In the genomic region with DNA sequence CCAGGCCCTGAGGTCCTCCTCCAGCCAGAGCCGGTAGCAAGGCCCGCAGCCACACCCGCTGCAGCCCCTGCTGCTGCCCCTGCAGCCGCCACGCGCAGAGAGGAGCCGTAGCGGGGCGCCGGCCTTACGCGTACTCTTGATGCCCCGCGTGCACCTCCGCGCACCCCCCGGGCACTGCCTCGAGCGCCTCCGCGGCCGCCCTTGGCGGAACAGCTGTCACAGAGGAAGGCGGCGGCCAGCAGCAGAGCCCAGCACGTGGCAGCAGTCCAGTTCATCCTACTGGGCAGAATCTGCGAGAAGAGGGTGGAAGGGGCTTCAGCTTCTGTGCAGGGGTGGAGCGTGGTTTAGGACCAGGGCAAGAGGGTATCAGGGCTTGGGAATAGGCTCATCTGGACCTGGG, we compare ENCODE assay signal across 8 mouse cellular contexts. TPM values are rescaled to one million over a fixed set of nuclear protein-coding genes. Genes with fewer than 3 reads are reported as not detected.
DNase-seq lines count a peak whose midpoint lies in the region; ATAC-seq lines count a peak whose summit lies in the region.

No protein-coding gene starts in this region.

- ATAC-seq in kidney, embryonic 14.5 days (ENCODE audit: low FRiP score, low TSS enrichment): no peak
- no peak for ATAC-seq in liver, embryonic 12.5 days
- no peak for ATAC-seq in activated CD4-positive, CD25-positive, alpha-beta regulatory T cell, adult 4 months

- no peak for DNase-seq in kidney, adult 18-20 months
- DNase-seq in adrenal gland, postnatal 10 days: peak; percentile 51
- DNase-seq in embryonic facial prominence, embryonic 10.5 days (ENCODE audit: low spot score): peak; percentile 49
- DNase-seq in heart, postnatal 14 days: peak; percentile 16 to 23
- DNase-seq in right cerebral cortex, postnatal 25 days: peak; percentile 69

- H3K36me3 ChIP-seq in kidney, embryonic 14.5 days (ENCODE audit: control insufficient read depth, insufficient read depth, low read length): no peaks in the 10 kb centered on the region; the same call in 1 of the 2 replicates
- no peaks in the 10 kb centered on the region for H3K36me3 ChIP-seq in embryonic facial prominence, embryonic 10.5 days (replicated peaks)
- H3K36me3 ChIP-seq in liver, embryonic 12.5 days: no peaks in the 10 kb centered on the region; the same call in none of the 2 replicates

- H3K27ac ChIP-seq in kidney, embryonic 14.5 days (ENCODE audit: low read depth, low read length): no peak overlapping the region
- H3K27ac ChIP-seq in embryonic facial prominence, embryonic 10.5 days (replicated peaks): no peak overlapping the region; the same call in 1 of the 2 replicates
- no peak overlapping the region for H3K27ac ChIP-seq in liver, embryonic 12.5 days

- peaks cover 21% of the 10 kb centered on the region for H3K27me3 ChIP-seq in kidney, embryonic 14.5 days (ENCODE audit: control insufficient read depth, insufficient read depth, low read length)
- H3K27me3 ChIP-seq in embryonic facial prominence, embryonic 10.5 days (replicated peaks; ENCODE audit: low read depth, poor library complexity, severe bottlenecking): peaks cover 62% of the 10 kb centered on the region
- peaks cover 58% of the 10 kb centered on the region for H3K27me3 ChIP-seq in liver, embryonic 12.5 days (replicated peaks)

- H3K4me2 ChIP-seq in kidney, embryonic 14.5 days (replicated peaks; ENCODE audit: low read depth, low read length): peak overlapping the region; percentile 48
- H3K4me2 ChIP-seq in liver, embryonic 12.5 days: 0 out of 2 replicates have a peak overlapping the region, but pooled peaks have one; percentile 19

- WGBS in kidney, embryonic 14.5 days: 2% methylated on average over 28 of the region's 28 CpGs
- WGBS in embryonic facial prominence, embryonic 10.5 days: 6% methylated on average over 28 of the region's 28 CpGs
- 15% methylated on average over 28 of the region's 28 CpGs for WGBS in liver, embryonic 12.5 days (ENCODE audit: insufficient replicate concordance)

- H3K4me1 ChIP-seq in kidney, embryonic 14.5 days (ENCODE audit: control insufficient read depth, insufficient read depth, low read length): peaks cover 11% of the 10 kb centered on the region; the same call in 1 of the 2 replicates
- H3K4me1 ChIP-seq in embryonic facial prominence, embryonic 10.5 days: peaks cover 19% of the 10 kb centered on the region
- no peaks in the 10 kb centered on the region for H3K4me1 ChIP-seq in liver, embryonic 12.5 days

- intact Hi-C loops in heart, postnatal 14 days (cut with DNase I): no loop called here

- peak overlapping the region; percentile 34; the same call in 1 of the 2 replicates for H3K9ac ChIP-seq in kidney, embryonic 14.5 days (ENCODE audit: low read depth, low read length)
- H3K9ac ChIP-seq in liver, embryonic 12.5 days: no peak overlapping the region

- H3K4me3 ChIP-seq in kidney, embryonic 14.5 days (ENCODE audit: low read length): peak overlapping the region; percentile 29
- peak overlapping the region; percentile 53 for H3K4me3 ChIP-seq in embryonic facial prominence, embryonic 10.5 days
- no peak overlapping the region for H3K4me3 ChIP-seq in liver, embryonic 12.5 days

- no peaks in the 10 kb centered on the region for H3K9me3 ChIP-seq in kidney, embryonic 14.5 days (ENCODE audit: control insufficient read depth, low read length)
- H3K9me3 ChIP-seq in embryonic facial prominence, embryonic 10.5 days: no peaks in the 10 kb centered on the region
- no peaks in the 10 kb centered on the region for H3K9me3 ChIP-seq in liver, embryonic 12.5 days (replicated peaks)

RNA-seq across cellular contexts. Expression of a gene that starts 1.3 kb away (rescaled TPM):
- 0.13 and 0.14 TPM in 2 replicates for polyA plus RNA-seq in kidney, embryonic 14.5 days (2014; fragmentation: Nextera tagmentation; extraction: Ambion mirVana)
- total RNA-seq in adrenal gland, postnatal 10 days (2021): 1 to 10 TPM; 1.7 to 2.0 TPM
- 0.15 and 0.67 TPM in 2 replicates for polyA plus RNA-seq in embryonic facial prominence, embryonic 10.5 days (2016; fragmentation: Nextera tagmentation; extraction: Ambion mirVana)
- under 1 TPM; 0.32 to 0.41 TPM for total RNA-seq in heart, postnatal 14 days (2021)
- polyA plus RNA-seq in liver, embryonic 12.5 days (2016; fragmentation: Nextera tagmentation; extraction: Ambion mirVana): 0.04 TPM in 1 of 2 replicates, not detected in the other
- polyA plus RNA-seq in activated CD4-positive, CD25-positive, alpha-beta regulatory T cell, adult 4 months (2017; shearing (Covaris generic)): not detected

RNA-seq across cellular contexts. Expression of a gene that starts 11.2 kb away (rescaled TPM):
- not detected in 2 replicates for polyA plus RNA-seq in kidney, embryonic 14.5 days (2014; fragmentation: Nextera tagmentation; extraction: Ambion mirVana)
- total RNA-seq in adrenal gland, postnatal 10 days (2021): not detected
- polyA plus RNA-seq in embryonic facial prominence, embryonic 10.5 days (2016; fragmentation: Nextera tagmentation; extraction: Ambion mirVana): not detected in 2 replicates
- total RNA-seq in heart, postnatal 14 days (2021): not detected
- not detected in 2 replicates for polyA plus RNA-seq in liver, embryonic 12.5 days (2016; fragmentation: Nextera tagmentation; extraction: Ambion mirVana)
- polyA plus RNA-seq in activated CD4-positive, CD25-positive, alpha-beta regulatory T cell, adult 4 months (2017; shearing (Covaris generic)): not detected

RNA-seq across cellular contexts. Expression of a gene that starts 16.0 kb away (rescaled TPM):
- polyA plus RNA-seq in kidney, embryonic 14.5 days (2014; fragmentation: Nextera tagmentation; extraction: Ambion mirVana): 25.9 and 30.8 TPM in 2 replicates
- 10 to 100 TPM; 42.0 to 45.9 TPM for total RNA-seq in adrenal gland, postnatal 10 days (2021)
- polyA plus RNA-seq in embryonic facial prominence, embryonic 10.5 days (2016; fragmentation: Nextera tagmentation; extraction: Ambion mirVana): 25.3 and 31.3 TPM in 2 replicates
- 10 to 100 TPM; 28.1 to 29.3 TPM for total RNA-seq in heart, postnatal 14 days (2021)
- polyA plus RNA-seq in liver, embryonic 12.5 days (2016; fragmentation: Nextera tagmentation; extraction: Ambion mirVana): 25.4 and 25.6 TPM in 2 replicates
- 10 to 100 TPM; 27.7 to 34.1 TPM for polyA plus RNA-seq in activated CD4-positive, CD25-positive, alpha-beta regulatory T cell, adult 4 months (2017; shearing (Covaris generic))

RNA-seq across cellular contexts. Expression of a gene that starts 19.6 kb away (rescaled TPM):
- polyA plus RNA-seq in kidney, embryonic 14.5 days (2014; fragmentation: Nextera tagmentation; extraction: Ambion mirVana): not detected in 2 replicates
- not detected for total RNA-seq in adrenal gland, postnatal 10 days (2021)
- polyA plus RNA-seq in embryonic facial prominence, embryonic 10.5 days (2016; fragmentation: Nextera tagmentation; extraction: Ambion mirVana): not detected in 2 replicates
- total RNA-seq in heart, postnatal 14 days (2021): not detected
- not detected in 2 replicates for polyA plus RNA-seq in liver, embryonic 12.5 days (2016; fragmentation: Nextera tagmentation; extraction: Ambion mirVana)
- polyA plus RNA-seq in activated CD4-positive, CD25-positive, alpha-beta regulatory T cell, adult 4 months (2017; shearing (Covaris generic)): not detected

RNA-seq across cellular contexts. Expression of a gene that starts 37.1 kb away (rescaled TPM):
- polyA plus RNA-seq in kidney, embryonic 14.5 days (2014; fragmentation: Nextera tagmentation; extraction: Ambion mirVana): 186 and 199 TPM in 2 replicates
- 100 to 1,000 TPM; 600 to 610 TPM for total RNA-seq in adrenal gland, postnatal 10 days (2021)
- 174 and 178 TPM in 2 replicates for polyA plus RNA-seq in embryonic facial prominence, embryonic 10.5 days (2016; fragmentation: Nextera tagmentation; extraction: Ambion mirVana)
- total RNA-seq in heart, postnatal 14 days (2021): 100 to 1,000 TPM; 298 to 315 TPM
- polyA plus RNA-seq in liver, embryonic 12.5 days (2016; fragmentation: Nextera tagmentation; extraction: Ambion mirVana): 78.4 and 78.7 TPM in 2 replicates
- 10 to 100 TPM; 73.1 to 79.4 TPM for polyA plus RNA-seq in activated CD4-positive, CD25-positive, alpha-beta regulatory T cell, adult 4 months (2017; shearing (Covaris generic))
